Mouse (Mus musculus) frontal cortex, adult (tissue): ENCODE data around the gene Col4a2.

Source experiments
- ATAC-seq: cut with Nextera tagmentation; 2 replicates; pipeline ENCODE4 v1.9.2; 2017; ENCODE audit warnings: mild to moderate bottlenecking, moderate library complexity, mixed read lengths; ENCODE audit not compliant: low TSS enrichment

Gene Col4a2

DNA sequence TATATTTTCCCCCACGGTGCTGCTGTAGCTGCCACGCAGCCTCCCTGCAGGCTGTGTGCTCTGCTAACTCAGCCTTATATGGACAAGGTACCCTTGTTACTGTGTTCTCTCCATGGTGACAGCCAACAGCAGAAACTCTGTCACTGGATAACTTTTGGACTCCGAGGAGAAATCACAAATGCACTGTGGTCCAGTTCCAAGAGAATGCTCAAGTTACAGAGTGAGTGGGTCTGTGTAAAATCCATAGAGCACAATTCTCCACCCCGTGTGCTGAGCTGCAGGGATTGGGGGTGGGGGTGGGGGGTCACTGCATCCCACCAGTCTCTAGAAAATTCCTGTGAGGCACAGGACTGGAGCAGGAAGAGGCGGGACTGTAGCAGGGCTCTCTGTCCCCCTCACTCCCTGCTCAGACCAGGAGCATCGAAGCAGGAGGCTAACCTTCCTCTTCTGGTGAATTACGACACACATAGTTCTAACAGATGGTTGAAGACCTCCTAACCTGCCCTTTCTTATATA is 45.4 kb downstream of the Col4a2 start:
- 0 out of 2 replicates have a peak, but pooled peaks have one; percentile 24 for ATAC-seq

DNA sequence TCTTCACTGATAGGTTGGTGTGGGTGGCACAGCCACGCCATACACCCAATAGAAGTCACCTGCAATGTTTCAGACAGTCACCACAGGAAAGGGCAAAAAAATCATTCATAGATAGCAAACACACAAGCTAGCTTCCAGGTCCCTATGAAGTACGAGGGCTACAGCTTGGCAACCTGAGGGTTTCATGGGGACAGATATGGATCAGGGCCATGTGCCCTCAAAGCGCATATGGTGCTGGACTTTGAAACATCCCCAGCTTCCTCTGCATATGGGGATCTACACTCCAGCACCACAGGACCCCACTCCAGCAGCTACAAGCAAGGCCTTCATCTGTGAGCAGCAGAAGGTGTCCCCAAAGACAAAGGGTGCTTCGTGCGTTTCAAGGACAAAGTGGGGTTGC is 47.2 kb downstream of the Col4a2 start:
- ATAC-seq, result no peak

DNA sequence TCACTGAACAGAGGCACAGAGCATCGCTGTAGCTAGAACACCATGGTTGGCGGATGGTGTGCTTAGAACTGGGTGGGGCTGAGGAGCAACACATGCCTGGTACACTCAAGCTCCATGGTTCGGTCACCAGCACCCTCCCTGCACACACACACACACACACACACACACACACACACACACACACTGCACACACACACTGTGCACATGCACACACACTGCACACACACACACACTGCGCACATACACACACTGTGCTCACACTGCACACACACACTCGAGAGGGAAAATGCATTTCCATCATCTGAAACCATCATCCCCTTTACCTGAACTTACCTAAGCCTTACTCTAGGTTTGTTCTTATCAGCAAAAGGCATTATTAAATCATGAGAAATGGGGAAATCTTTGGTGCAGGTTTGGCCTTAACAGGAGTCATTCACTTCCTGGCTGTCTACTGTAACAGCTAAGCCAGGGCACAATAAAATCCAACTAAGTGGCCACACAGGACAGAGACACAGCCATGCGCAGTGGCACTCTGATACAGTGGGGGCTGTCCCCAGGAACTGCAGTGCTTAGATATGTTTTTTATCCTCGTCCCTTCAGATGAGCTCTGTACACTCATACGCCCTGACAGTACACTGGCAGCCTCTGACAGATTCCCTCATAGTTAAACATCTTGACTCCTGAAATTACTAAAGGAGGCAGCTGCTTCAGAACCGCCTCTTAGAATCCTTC is 49.1 kb downstream of the Col4a2 start:
- no peak for ATAC-seq

DNA sequence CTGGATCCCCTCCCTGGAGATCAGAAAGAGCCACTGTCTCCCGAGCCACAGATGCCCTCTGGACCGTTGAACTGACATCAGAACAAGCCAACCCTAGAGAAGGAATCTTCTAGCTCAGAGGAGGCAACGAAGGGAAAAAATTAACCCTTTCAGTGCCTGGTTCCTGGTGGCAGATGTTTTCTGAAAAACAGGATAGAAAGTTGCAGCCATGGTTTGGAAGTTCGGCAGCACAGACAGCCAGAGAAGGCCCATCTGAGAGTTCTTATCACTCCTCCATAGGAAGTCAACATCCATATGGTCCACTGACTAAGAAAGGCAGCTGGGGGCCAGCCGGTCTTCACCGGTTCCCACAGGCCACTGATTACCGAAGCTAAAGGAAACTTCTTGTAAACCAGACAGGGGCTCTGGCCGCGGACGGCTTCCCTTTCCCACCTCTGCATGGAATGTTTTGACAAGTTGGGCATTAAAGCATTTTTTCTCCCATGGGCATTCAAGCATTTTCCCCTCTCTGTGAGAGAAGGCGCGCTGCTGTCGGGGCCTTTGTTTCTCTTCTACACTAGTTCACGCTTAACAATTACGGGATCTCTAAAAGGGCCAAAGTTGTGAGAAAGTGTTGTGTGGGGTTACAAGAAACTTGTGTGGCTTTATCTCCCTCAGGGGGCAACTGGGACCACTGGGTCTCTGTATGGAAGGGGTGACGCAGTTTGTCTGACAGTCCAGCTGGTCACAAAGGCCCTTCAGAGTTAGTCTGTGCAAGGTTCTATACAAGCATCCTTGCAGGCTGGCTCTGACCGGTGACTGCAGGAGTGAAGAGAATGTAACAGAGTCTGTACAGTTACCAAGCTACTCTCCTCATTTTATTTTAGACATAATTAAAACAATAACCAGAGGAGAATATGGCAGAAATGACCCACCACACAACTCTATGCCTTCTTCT is 49.9 kb downstream of the Col4a2 start:
- no peak for ATAC-seq

DNA sequence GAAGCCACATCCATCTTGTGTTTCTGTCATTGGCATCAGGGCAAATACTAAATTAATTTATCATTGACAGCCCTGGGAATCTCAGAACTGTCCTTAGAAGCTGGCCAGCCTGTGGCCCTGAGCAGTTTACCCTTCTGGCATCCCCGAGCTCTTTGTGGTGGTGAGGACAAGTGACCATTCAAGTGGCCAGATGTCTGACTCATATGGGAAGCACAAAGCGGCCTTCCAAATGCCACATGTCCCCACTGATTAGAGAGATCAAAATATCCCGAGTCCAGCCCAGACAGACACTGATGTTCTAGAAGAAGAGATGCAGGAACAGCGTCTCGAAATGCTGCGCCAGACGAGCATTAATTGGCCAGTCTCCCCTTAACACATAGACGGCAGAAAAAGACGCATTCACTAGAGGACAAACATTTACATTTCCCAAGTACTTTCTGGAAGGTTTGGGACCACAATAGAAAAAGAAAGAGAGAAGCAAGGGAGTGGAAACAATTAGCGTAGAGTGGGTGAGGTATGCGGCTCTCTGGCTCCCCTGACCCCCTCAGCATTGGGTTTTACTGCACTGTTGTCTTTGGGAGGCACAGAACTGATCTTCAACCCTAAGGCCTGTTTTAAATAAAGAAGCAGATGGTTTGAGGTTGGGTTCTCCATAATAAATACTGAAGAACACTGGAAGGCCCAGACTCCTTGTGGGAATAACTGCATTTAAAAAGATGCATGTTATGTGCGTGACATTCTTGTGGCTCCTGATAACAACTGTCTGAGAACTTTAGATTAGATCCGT is 50.9 kb downstream of the Col4a2 start:
- no peak for ATAC-seq

DNA sequence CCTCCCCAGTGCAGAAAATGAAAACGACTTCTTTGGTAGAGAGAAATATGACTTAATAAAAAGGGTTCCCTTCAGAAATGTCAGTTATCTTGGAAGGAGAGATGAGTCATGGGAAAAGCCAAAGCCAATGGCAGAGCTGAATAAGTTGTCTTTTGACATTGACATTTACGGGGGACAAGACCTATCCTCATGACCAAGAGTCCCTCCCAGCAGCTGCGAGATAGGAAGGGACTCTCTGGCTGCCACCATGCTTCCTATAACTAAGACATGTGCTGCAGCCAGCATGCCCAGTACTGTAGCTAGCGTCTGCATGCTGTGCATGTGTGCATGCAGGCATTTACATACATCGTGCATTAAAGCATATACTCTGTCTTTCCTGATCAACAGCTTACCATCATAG is 53.6 kb downstream of the Col4a2 start:
- ATAC-seq, result no peak

DNA sequence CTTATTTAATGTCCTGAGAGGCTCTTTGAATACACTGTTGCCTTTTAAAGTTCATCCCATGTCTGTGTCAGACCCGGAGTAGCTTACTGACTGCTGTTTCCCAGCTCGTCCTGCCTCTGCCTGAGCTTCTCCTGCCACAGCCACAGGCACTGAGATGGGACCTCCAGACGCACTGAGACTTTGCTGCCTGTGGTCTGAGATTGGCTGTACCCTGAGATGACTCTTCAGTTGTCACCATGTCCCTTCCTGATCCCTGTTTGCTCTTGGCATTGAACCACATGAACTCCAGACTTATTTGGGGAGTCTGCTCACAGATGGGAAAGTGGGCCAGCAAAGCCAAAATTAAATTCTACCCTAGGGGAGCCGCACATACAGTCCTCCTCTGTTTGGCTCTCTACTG is 54.1 kb downstream of the Col4a2 start:
- ATAC-seq, result no peak

DNA sequence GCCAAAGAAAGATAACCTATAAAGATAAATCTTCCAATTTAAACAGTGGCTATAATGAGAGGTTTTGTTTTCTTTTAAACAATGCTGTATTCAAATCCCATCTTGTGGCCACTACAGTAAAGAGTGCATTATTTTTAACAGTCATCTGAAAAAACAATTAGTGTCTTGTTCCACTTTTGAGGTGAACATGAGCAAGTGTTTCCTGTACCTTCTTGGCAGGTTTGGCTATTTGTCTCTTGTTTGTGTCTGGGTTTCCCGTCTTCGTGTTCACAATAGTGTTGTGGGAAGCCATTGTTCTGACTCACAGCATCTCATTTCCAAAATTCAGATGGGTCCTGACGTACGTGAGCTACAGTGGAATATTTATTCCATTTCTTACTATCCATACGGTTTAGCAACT is 55.1 kb downstream of the Col4a2 start:
- no peak for ATAC-seq

DNA sequence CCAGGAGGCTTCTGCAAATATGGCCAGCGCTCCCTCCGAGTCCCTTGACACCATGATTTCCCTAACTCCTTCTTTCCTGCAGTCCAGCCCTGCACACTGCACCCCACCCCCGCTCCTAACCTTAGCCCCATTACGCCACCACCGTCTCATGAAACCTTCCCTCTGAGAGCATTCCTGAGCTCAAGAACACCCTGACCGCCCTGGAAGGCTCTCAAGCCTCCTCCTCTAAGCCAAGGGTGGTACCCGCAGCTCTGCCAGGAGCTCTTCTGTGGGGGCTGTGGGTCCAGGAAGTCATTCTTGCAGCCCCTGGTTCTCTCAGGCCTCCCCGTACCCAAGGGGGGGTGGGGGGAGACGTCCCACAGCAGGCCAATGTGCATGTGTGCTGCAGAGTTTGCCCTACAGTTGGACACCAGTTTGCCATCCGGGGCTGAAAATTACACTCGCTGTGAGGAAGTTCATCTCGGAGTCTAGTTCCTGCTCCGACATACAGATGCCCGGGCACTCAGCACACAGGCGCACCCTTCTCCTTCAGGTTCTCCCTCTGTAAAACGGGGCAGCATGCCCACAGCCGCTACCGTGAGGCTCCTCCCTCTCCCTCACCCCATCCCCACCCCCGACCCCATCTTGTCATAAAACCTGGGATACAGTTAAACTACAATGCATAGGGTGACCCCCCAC is 57.1 kb downstream of the Col4a2 start:
- ATAC-seq, result no peak

DNA sequence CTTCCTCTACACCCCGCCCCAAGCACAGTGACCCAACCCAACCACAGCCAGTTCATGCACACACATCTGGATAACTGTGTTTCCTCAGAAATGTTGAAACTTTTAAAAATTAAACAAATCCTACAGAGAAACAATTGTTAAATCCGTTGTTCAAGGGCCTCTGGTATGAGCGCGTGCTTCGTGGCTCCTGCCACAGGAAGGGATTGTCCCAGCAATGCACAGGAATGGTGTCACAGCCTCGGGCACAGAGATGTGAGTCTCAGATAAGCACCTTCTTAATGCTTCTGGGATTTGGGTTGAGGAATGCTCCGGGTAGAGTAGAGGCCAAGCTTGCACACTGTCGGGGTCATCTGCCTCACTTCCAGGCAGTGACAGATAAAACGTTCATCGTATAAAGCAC is 58.7 kb downstream of the Col4a2 start:
- no peak for ATAC-seq

DNA sequence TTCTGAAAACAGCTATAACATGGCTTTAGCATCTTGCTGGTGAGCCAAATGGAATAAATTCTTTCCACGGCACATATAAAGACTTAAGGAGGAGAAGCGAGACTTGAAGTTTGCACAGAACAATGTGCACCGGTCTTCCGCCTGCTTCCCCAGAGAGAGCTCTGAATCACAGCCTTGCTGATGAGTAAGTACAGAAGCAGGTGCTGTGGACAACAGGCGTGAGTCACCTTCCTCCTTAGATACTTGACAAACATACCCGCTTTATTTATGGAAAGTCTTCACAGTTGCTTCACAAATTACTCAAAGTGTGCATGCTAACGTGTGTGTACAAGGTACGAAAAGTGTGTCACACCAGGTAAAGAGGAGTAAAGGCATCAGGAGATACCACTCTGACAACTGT is 59.5 kb downstream of the Col4a2 start:
- ATAC-seq, result peak; percentile 91

DNA sequence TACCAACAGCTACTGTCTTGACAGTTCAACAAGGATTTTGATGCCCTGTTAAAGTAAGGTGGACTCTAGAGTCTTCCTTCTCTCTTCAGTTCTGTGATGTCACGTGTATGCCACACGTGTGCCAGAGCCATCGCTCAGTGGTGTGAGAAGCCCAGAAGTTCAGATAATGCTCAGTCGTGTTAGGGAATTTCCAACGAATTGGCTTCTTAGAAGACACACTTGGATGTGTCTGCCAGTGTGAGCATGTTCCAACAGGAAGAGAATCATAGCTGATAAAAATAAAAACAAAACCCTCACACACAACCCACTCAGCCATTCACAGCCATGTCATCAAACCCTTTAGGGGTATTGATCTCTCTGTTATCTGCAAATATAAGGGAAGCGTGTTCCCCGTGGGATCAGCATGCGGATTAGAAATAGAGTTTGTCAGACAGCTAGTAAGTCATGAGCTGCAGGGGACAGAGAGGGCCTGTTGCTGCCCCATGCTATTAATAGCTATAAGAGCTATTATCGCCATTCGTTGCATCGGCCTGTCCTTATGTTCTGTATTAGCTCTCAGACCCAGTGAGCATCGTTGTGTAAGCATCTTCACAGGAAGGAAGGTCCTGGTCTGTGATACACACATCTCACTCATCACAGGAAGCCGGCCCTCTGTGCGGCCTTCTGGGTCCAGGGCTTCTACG is 61.2 kb downstream of the Col4a2 start:
- no peak for ATAC-seq

DNA sequence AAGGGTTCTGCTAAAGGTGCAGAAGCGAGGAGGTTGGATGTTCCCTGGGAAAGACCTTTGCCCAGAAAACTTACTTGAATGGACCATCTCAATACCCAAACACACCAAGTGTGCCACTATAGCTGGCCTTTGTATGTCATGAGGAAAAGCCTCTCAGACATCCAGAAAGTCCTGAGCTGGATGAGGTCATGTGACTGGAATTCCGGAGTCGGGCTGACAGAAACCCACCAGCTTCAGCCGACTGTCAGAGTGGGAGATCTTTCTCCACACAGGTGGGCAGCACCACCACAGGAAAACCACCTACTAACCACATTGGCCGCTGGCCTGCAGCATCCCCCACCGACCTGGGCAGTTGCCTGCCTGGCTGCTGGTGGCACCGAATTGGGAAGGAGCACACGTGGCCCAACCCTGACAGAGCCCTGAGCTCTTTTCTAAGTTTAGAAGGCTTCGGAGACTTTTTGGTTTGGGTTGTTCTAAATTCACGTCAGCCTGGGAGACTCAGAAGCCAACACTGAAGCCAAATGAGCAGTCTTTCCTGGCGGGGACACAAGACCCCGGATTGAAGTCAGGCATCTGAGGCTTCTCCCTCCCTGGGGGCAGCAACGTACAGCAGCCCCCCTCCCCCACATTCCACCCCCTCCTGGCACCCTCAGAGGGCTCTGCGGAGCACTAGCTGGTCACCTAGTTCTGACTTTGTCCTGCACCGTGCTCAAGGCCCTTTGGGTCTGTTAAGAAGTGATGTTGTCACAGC is 61.9 kb downstream of the Col4a2 start:
- no peak for ATAC-seq

DNA sequence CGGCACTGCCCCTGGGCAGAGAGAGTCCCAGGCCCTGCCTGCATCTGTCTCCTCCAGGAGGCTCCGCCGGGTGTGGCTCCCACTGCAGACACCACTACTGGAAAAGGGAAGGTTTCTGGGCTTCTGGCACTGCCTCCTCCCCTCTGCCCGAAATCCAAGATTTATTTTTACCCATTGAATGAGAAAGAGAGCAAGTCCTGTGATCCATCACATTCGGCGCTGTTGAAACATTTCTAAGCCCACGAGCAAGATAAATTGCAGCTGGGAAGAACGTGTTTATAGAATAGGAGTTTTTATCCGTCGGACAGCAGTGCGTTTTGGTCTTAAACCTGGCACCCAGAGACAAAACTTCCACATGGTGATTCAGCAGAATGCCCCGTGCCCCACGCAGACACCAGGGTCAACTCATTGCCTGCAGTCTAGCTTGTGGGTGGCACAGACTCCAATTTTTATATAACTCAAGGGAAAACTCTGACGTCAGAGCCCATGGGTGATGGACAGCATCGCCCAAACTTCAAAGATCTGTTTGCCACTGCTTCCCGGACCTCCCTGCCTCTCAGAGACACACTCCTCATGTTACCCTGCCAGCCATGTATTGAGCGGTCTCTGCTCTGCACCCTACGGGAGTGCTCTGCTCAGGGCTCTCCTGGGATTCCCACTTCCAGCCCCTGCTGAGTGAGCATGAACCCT is 63.3 kb downstream of the Col4a2 start:
- ATAC-seq, result peak; percentile 50; the same call in 1 of the 2 replicates

DNA sequence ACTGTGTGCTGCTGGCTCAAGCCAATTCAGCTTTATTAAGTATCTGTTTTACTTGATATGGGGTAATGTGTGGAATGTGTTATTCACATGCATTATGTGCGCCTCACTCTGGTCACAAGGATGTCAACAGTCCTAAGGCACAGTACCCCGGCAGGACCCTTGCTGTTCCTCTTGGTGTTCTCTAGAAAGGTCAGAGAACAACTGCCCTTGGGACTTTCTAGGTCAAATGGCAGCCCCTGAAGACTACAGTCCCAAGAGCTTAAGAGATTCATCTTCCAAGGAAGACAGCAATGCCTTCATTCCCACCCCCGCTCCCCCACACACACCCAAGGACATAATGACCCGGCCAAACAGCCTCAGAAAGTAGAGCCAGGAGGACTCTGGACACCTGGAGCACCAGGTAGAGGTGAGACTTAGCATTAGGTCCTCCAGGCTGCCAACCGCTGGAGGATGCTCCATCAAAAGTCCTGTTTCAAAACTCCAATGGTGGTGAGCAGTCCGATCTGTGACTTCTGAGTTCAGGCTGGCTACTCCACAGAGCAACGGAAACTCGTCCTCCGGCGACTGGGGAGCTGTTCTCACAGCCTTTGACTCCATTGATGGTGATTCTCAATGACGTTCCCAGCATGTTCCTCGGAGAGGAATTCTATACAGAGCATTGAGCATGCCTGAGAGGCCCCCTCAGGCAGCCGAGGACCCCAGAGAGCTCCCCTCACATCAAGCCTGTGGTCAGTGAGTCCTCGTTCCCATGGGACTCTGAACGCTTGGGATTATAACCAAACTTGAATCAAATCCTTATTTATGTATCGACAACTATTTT is 65.0 kb downstream of the Col4a2 start:
- ATAC-seq, result no peak

DNA sequence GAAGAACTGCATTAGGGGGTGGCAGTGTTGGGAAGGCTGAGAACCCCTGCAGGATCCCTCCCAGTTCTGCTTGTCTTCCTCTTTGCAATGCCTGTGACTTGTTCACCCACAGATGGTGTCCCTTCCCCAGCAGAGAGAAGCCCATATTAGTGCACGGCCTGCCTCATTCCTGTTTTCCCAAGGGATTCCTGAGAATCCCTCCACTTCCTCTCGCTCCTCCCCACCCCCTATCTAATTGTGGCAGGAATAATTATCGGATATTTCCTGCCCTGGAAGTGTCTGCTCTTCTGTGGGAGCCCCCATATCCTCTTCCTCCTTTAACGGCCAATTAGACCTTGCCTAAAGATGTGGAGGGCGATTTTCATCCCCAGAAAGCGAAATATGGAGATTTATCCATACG is 67.0 kb downstream of the Col4a2 start:
- ATAC-seq, result no peak

DNA sequence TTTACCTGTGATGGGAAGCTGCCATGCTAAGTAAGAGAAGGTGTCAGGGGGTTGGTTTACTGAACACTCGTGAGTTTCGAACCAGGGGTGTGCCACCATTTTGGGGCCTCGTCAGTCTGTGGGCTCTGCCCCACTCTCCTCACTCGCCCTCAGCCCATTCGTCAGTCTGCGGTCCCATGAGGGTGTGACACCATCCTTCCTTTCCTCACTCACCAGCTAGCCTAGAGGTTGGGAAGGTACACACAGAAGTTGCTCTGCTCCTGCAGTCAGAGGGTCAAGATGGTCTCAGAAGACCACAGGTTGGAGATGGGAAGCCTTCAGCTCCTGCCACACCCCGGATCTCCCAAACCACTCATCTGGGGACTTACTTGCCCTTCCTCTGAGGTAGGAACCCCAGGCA is 68.9 kb downstream of the Col4a2 start:
- no peak for ATAC-seq

DNA sequence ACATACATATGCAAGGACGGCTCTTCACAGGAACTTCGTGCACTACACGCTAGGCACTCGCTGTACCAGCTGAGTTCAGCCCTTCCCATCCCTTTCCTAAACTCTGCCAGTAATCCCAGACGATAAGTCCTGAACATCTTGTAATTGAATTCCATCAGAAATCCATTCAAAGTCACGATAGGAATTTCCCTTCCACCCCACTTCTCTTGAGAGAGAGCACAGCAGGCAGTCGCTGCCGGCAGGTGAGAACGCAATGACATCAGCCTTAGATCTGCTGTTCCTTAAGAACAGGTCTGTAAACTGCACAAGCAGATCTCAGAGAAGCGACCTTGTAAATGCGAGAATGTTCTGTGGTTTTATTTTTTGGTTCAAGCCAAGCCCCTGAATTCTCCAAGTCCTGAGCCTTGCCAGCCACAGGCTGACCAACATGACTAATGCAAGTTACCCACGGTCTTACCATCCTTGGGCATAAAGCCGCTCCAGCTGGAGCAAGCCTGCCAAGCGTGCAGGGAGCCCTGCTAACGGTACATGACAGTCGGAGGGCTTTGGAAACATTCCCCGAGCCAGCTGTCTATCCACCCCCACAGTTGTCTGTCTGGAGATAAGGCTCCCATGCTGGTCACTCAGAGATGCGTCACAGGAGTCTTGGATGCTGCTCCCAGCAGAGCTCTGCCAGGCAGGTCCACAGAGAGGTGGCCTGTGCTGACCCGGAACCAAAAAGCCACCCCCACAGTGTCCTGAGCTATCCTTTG is 69.6 kb downstream of the Col4a2 start:
- peak; percentile 83 for ATAC-seq
